Mouse (Mus musculus) cerebellum, adult 18-20 months (tissue): ENCODE data around the gene Olfr1180.
"Not testable (repeated sequence)": the region's sequence is repeated elsewhere in the genome, so short reads cannot be mapped to it uniquely, and the experiment has no call there.

ENCODE experiments used
- DNase-seq, 2 experiments: peaks; one replicate each; pipeline ENCODE4 v3.0.0; 2021

Olfr1180 gene

GRCm38 (mm10) chr2:88419051-88419450 lies at the start of gene Olfr1180:
Olfr1180 (minus strand) TSS chr2:88419151.
- no peak for DNase-seq

GRCm38 (mm10) chr2:88454567-88454966 lies 35.6 kb upstream of the Olfr1180 start, which contains the start of gene Olfr1183:
Olfr1183 (plus strand) TSS chr2:88454867.
- DNase-seq = not testable (repeated sequence)

DNA sequence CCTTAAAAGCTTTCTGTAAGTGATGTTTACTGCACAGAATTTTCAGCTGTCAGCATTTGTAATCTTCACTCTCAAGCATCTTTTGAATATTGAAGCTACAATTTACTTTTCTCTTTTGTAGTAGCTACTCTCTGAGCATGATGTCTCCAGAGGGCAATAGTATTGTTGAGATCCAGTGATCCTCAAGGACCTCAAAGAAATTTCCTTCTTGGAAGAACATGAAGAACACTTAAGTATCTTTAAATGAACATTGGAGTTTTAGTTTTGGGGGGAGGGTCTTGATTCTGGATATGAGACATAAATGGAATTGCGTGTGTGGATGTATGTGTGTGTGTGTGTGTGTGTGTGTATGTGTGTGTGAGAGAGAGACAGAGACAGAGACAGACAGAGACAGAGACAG lies 30.1 kb upstream of the Olfr1180 start, which contains the start of gene Gm13757:
Gene Gm13757 (minus strand): TSS at position 101 of the 400 bp plus-strand sequence.
- DNase-seq = no peak

- no peak for DNase-seq
These were observed 7.1 kb upstream of the Olfr1180 start, which contains the start of gene Olfr1181 for GRCm38 (mm10) chr2:88426071-88426470. Olfr1181 (minus strand) TSS chr2:88426171.

- no peak for DNase-seq
These were observed 12.6 kb downstream of the Olfr1180 start, which contains the start of gene Olfr1179 for GRCm38 (mm10) chr2:88406353-88406752. Olfr1179 (minus strand) TSS chr2:88406453.

GRCm38 (mm10) chr2:88386762-88387161 lies 32.2 kb downstream of the Olfr1180 start, which contains the start of gene Olfr1178:
Olfr1178 (plus strand) TSS chr2:88387062.
- no peak for DNase-seq
